Mouse (Mus musculus) ES-Bruce4 (cell line): ENCODE measurements at regions not wholly inside any gene's neighbourhood (a gene's known extent, or its start where the extent isn't known, plus 50 kb on each side); places are given as distances from the start of the nearest gene placed in this dataset.

Experiments used
- CTCF ChIP-seq: IDR thresholded peaks from one replicate; pipeline ENCODE4 v1.8.1; 2011; ENCODE audit warnings: low read depth, low read length
- EP300 ChIP-seq: IDR thresholded peaks from 2 replicates; pipeline ENCODE4 v1.6.1; 2011; ENCODE audit warnings: low read depth, low read length; ENCODE audit not compliant: insufficient read depth
- POLR2A ChIP-seq: IDR thresholded peaks from one replicate; pipeline ENCODE4 v1.8.1; 2011; ENCODE audit warnings: low read length; ENCODE audit not compliant: insufficient read depth

DNA sequence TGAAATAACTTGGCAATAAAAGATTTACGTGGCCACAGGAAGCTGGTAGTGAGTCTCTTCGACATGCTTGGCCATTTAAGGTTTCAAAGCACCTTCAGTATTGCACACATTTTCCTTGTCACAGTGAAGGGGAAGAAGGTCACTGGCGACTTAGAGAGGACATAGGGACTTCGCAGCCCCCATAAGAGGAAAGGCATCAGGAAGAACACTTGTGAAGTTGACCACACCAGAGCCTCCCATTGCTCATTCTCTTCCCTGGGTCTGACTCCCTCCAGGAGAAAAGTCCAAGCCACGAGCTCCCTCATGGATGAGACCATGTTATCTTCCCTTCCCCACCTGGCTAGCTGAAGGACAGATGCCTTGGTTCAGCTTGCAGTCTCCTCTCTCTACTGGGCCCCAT lies 77.4 kb upstream of the Synm start:
- no peak for TF ChIP-seq CTCF
- no peak for TF ChIP-seq EP300
- TF ChIP-seq POLR2A = no peak
